Mouse (Mus musculus) liver, embryonic 15.5 days (tissue): Measurements from ENCODE around the gene Gm10944. TPM values are rescaled to one million over a fixed set of nuclear protein-coding genes. Genes with fewer than 3 reads are reported as not detected.

ENCODE experiments used
- ATAC-seq: fragments of 200-750 bp; cut with Nextera tagmentation; 2 replicates; pipeline ENCODE4 v1.8.0; 2017; ENCODE audit warnings: moderate number of reproducible peaks, mild to moderate bottlenecking, moderate library complexity; ENCODE audit not compliant: insufficient read depth
- H3K27ac ChIP-seq: fragments of 300-500 bp; sonication (generic); replicated peaks from 2 replicates; pipeline ENCODE4 v1.5.1; 2015; ENCODE audit warnings: mild to moderate bottlenecking, inconsistent platforms
- H3K27me3 ChIP-seq: fragments of 300-500 bp; sonication (generic); 2 replicates; pipeline ENCODE4 v1.6.1; 2015; ENCODE audit warnings: mild to moderate bottlenecking, inconsistent platforms
- H3K36me3 ChIP-seq: fragments of 300-500 bp; sonication (generic); replicated peaks from 2 replicates; pipeline ENCODE4 v1.6.1; 2015; ENCODE audit warnings: moderate library complexity, mild to moderate bottlenecking, inconsistent platforms
- H3K4me1 ChIP-seq: fragments of 300-500 bp; sonication (generic); replicated peaks from 2 replicates; pipeline ENCODE4 v1.6.1; 2015; ENCODE audit warnings: inconsistent platforms
- H3K4me2 ChIP-seq: fragments of 300-500 bp; sonication (generic); 2 replicates; pipeline ENCODE4 v1.6.1; 2015; ENCODE audit warnings: moderate library complexity, mild to moderate bottlenecking, inconsistent platforms
- H3K4me3 ChIP-seq: fragments of 300-500 bp; sonication (generic); replicated peaks from 2 replicates; pipeline ENCODE4 v1.5.1; 2015; ENCODE audit warnings: mild to moderate bottlenecking, inconsistent platforms
- H3K9ac ChIP-seq: fragments of 300-500 bp; sonication (generic); 2 replicates; pipeline ENCODE4 v1.6.1; 2015; ENCODE audit warnings: moderate library complexity, mild to moderate bottlenecking, inconsistent platforms
- H3K9me3 ChIP-seq: fragments of 300-500 bp; sonication (generic); replicated peaks from 2 replicates; pipeline ENCODE4 v1.6.1; 2016; ENCODE audit warnings: inconsistent platforms
- WGBS: fragments of 180-500 bp; shearing (Covaris S2); methylation state at CpG from one replicate; pipeline ENCODE4 v1.1.7; 2015; ENCODE audit warnings: mixed read lengths; ENCODE audit not compliant: insufficient replicate concordance; 5-methylcytosine and 5-hydroxymethylcytosine counted together
- polyA plus RNA-seq: library from polyadenylated mRNA; unstranded; fragments of >200 nt; fragmentation: Nextera tagmentation; extraction: Ambion mirVana; gene quantifications from 2 replicates; pipeline ENCODE4 v1.2.1, GENCODE M21; 2015

Gene Gm10944
- polyA plus RNA-seq, 1 experiment from 2014 or later = not detected

GRCm38 (mm10) chr10:10710359-10710758 lies 29.2 kb downstream of the Gm10944 start:
- no peak for ATAC-seq
- Histone ChIP-seq H3K27me3 (no peaks in the 10 kb centered on the region), H3K36me3 (no peaks in the 10 kb centered on the region), H3K9me3 (no peaks in the 10 kb centered on the region), H3K4me2 (no peak overlapping the region), H3K9ac (no peak overlapping the region), H3K27ac (no peak overlapping the region), H3K4me3 (no peak overlapping the region), H3K4me1 (no peaks in the 10 kb centered on the region)
- 44% methylated on average over 2 of the region's 2 CpGs for WGBS

GRCm38 (mm10) chr10:10710837-10711236 lies 29.7 kb downstream of the Gm10944 start:
- Histone ChIP-seq H3K4me3 (no peak overlapping the region), H3K27me3 (no peaks in the 10 kb centered on the region), H3K4me1 (no peaks in the 10 kb centered on the region), H3K27ac (no peak overlapping the region), H3K9ac (no peak overlapping the region), H3K4me2 (no peak overlapping the region), H3K36me3 (no peaks in the 10 kb centered on the region), H3K9me3 (no peaks in the 10 kb centered on the region)
- ATAC-seq = no peak
- 47% methylated on average over 2 of the region's 2 CpGs for WGBS

- H3K27me3 ChIP-seq = no peaks in the 10 kb centered on the region
- no peak overlapping the region for H3K4me2 ChIP-seq
- no peak overlapping the region for H3K9ac ChIP-seq
- H3K4me1 ChIP-seq = no peaks in the 10 kb centered on the region
- H3K36me3 ChIP-seq = no peaks in the 10 kb centered on the region
- no peak for ATAC-seq
- no peak overlapping the region for H3K4me3 ChIP-seq
- no peak overlapping the region for H3K27ac ChIP-seq
- WGBS = 74% methylated on average over 3 of the region's 3 CpGs
- no peaks in the 10 kb centered on the region for H3K9me3 ChIP-seq
Observed at GRCm38 (mm10) chr10:10726501-10726900, 45.4 kb downstream of the Gm10944 start.

Other genes with a start within 250 kb of the Gm10944 start
- gene Adgb, start 209.0 kb upstream of the Gm10944 start, polyA plus RNA-seq = 0.39 and 0.50 TPM in 2 replicates
- 22.0 and 22.3 TPM in 2 replicates for gene Rab32, start 123.1 kb upstream of the Gm10944 start, polyA plus RNA-seq